Mouse (Mus musculus): ENCODE data around the gene Notch4.

GRCm38 (mm10) chr17:34582528-34582927 lies 18.5 kb downstream of the Notch4 start:
- no peak for TF ChIP-seq POLR2A (IDR thresholded peaks at IDR 0.05; ENCODE audit: low read depth, low read length)
- TF ChIP-seq CTCF (IDR thresholded peaks at IDR 0.05; ENCODE audit: borderline replicate concordance, insufficient read depth, low read length) = no peak

All from embryonic fibroblast, embryonic 13.5 days (primary cell).